8 mouse cellular contexts compared by ENCODE assay signal in the genomic region with DNA sequence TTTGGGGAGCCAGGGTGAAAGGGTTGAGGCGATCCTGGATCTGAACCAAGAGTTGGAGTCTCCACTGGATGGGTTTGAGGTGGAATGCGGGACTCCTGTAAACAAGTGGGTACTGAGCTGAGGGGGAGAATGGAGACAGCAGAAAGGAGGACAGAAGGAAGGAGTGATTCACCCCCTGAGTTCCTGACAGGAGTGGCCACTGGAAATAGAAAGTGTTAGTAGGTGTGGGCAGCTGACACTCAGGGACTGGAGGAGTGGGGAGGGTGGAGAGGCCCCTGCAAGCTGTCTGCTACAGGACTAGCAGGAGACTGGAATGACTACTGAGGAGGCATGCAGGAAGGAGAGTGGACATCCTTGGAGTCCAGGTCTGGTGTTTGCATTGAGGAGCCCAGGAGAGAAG.
"Had no signal": no experiment of that assay in that cellular context is flagged by ENCODE, and none has a peak within 500 bp of the region (broad histone marks: within the 10 kb centered on the region; RNA-seq: fewer than 3 reads in every experiment).

No protein-coding gene starts in this region.

- ATAC-seq: hindbrain, postnatal 0 days; liver, embryonic 12.5 days had no signal

- DNase-seq: kidney, adult 11 months; kidney, adult 9 months; kidney, postnatal 36 days; layer of hippocampus, adult 9-11 months; midbrain, embryonic 14.5 days; thymus, postnatal 36 days had no signal
